Mouse (Mus musculus): ENCODE measurements around the gene Apod. TPM values are rescaled to one million over a fixed set of nuclear protein-coding genes. Genes with fewer than 3 reads are reported as not detected.

Gene Apod
- total and polyA plus RNA-seq, 2 experiments from 2014 or later, result 68.5 to 293 TPM

DNA sequence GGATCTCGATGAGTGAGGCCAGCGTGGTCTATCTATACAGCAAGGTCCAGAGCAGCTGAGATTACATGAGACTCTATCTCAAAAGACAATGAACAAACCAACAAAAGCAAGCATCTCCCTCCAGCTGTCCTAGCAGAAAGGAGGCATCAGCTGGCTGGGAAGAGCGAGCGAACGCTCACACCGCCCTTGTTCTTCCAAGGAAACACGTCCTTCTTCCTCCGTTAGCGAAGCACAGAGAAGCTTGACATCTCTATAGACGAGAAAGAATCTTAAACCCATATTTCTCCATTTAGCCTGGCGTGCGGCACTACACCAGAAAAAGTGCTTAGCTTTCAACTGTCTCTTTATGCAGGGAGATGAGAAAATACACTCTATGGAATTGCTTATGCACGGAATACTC is 65.9 kb downstream of the Apod start:
- 77% methylated on average over 13 of the region's 13 CpGs for WGBS
- ATAC-seq, result no peak

GRCm38 (mm10) chr16:31247442-31247841 is 67.2 kb downstream of the Apod start:
- WGBS, result 88% methylated on average over 7 of the region's 7 CpGs
- Histone ChIP-seq H3K9me3 (ENCODE audit: low read length) (no peaks in the 10 kb centered on the region), H3K9ac (replicated peaks; ENCODE audit: low read length) (no peak overlapping the region), H3K27ac (no peak overlapping the region), H3K27me3 (ENCODE audit: insufficient read depth, low read length) (no peaks in the 10 kb centered on the region), H3K4me3 (ENCODE audit: low read length) (no peak overlapping the region), H3K4me2 (ENCODE audit: low read depth, low read length) (no peak overlapping the region), H3K4me1 (ENCODE audit: insufficient read depth, low read length) (no peaks in the 10 kb centered on the region), H3K36me3 (ENCODE audit: insufficient read depth, low read length) (no peaks in the 10 kb centered on the region)
- no peak for TF ChIP-seq CTCF (IDR thresholded peaks at IDR 0.05; ENCODE audit: low read depth)
- DNase-seq (ENCODE audit: low spot score), result no peak
- no peak for ATAC-seq

More for the DNA sequence above, 65.9 kb downstream of the Apod start:
- Histone ChIP-seq H3K9me3 (ENCODE audit: low read length) (no peaks in the 10 kb centered on the region), H3K4me1 (ENCODE audit: insufficient read depth, low read length) (no peaks in the 10 kb centered on the region), H3K4me2 (ENCODE audit: low read depth, low read length) (no peak overlapping the region), H3K9ac (replicated peaks; ENCODE audit: low read length) (no peak overlapping the region), H3K27ac (no peak overlapping the region), H3K4me3 (ENCODE audit: low read length) (no peak overlapping the region), H3K36me3 (ENCODE audit: insufficient read depth, low read length) (no peaks in the 10 kb centered on the region), H3K27me3 (ENCODE audit: insufficient read depth, low read length) (no peaks in the 10 kb centered on the region)
- DNase-seq (ENCODE audit: low spot score), result no peak
- no peak for TF ChIP-seq CTCF (IDR thresholded peaks at IDR 0.05; ENCODE audit: low read depth)

Small RNA genes within 50 kb of the gene (microRNA-seq; reads per million reads assigned to microRNA genes)
- gene Gm27415, result 0 reads per million in 2 experiments

Other genes with a start within 250 kb of the Apod start
- gene Xxylt1, start 233.4 kb downstream of the Apod start, total RNA-seq (2014; rRNA removed), result 32.8 and 42.4 TPM in 2 replicates
- gene Xxylt1, start 233.4 kb downstream of the Apod start, polyA plus RNA-seq (2015; fragmentation: Nextera tagmentation; extraction: Ambion mirVana), result 18.4 and 21.0 TPM in 2 replicates
- gene Acap2, start 113.6 kb downstream of the Apod start, total RNA-seq (2014; rRNA removed), result 22.3 and 23.4 TPM in 2 replicates
- 11.9 and 12.3 TPM in 2 replicates for gene Acap2, start 113.6 kb downstream of the Apod start, polyA plus RNA-seq (2015; fragmentation: Nextera tagmentation; extraction: Ambion mirVana)
- gene Ppp1r2, start 39.5 kb downstream of the Apod start, total RNA-seq (2014; rRNA removed), result 53.4 and 59.6 TPM in 2 replicates
- 104 TPM in 2 replicates for gene Ppp1r2, start 39.5 kb downstream of the Apod start, polyA plus RNA-seq (2015; fragmentation: Nextera tagmentation; extraction: Ambion mirVana)
- gene Bdh1, start 107.5 kb upstream of the Apod start, total RNA-seq (2014; rRNA removed), result 102 and 108 TPM in 2 replicates
- gene Bdh1, start 107.5 kb upstream of the Apod start, polyA plus RNA-seq (2015; fragmentation: Nextera tagmentation; extraction: Ambion mirVana), result 134 and 137 TPM in 2 replicates

All from hindbrain, postnatal 0 days (tissue).